Mouse (Mus musculus): ENCODE data around the gene 9030612E09Rik.

- no peak for TF ChIP-seq ZMIZ1 (IDR thresholded peaks at IDR 0.05; ENCODE audit: low read depth, low read length)
- TF ChIP-seq EP300 (IDR thresholded peaks at IDR 0.05; ENCODE audit: low read length) = no peak
Observed at GRCm38 (mm10) chr10:43171106-43171505, 3.4 kb upstream of the 9030612E09Rik start.
